Mouse (Mus musculus) E14TG2a.4 (cell line): ENCODE results near the gene Zfp866.

Experiments
- H3K27me3 ChIP-seq: 2 replicates; pipeline ENCODE4 v1.6.1; 2014; ENCODE audit warnings: low read length, control low read depth; ENCODE audit not compliant: insufficient read depth
- H3K36me3 ChIP-seq: 2 replicates; pipeline ENCODE4 v1.6.1; 2014; ENCODE audit warnings: low read length, control low read depth; ENCODE audit not compliant: insufficient read depth
- H3K4me1 ChIP-seq: replicated peaks from 2 replicates; pipeline ENCODE4 v1.6.1; 2014; ENCODE audit warnings: low read depth, low read length, control low read depth
- H3K4me3 ChIP-seq: replicated peaks from 2 replicates; pipeline ENCODE4 v1.5.1; 2014; ENCODE audit warnings: mild to moderate bottlenecking, low read length
- H3K9me3 ChIP-seq: 2 replicates; pipeline ENCODE4 v1.6.1; 2014; ENCODE audit warnings: low read length, control low read depth
- CTCF ChIP-seq: conservative IDR thresholded peaks from 2 replicates; pipeline ENCODE4 v1.5.1; 2014; ENCODE audit warnings: low read length
- NANOG ChIP-seq: IDR thresholded peaks from 2 replicates; pipeline ENCODE4 v1.6.1; 2014; ENCODE audit warnings: borderline replicate concordance, low read length, mixed read lengths
- POU5F1 ChIP-seq: IDR thresholded peaks from 2 replicates; pipeline ENCODE4 v1.6.1; 2014; ENCODE audit warnings: low read length, borderline replicate concordance

The Zfp866 gene

GRCm38 (mm10) chr8:69790773-69791367 is at the start of gene Zfp866, which contains the start of gene Atp13a1:
TSS of gene Zfp866 (minus strand) at chr8:69791178.
TSS of gene Atp13a1 (plus strand) at chr8:69791163.
- no peak for TF ChIP-seq CTCF
- no peak for TF ChIP-seq POU5F1
- peaks cover 40% of the 10 kb centered on the region for H3K4me1 ChIP-seq
- H3K36me3 ChIP-seq = peaks cover 38% of the 10 kb centered on the region
- no peaks in the 10 kb centered on the region for H3K27me3 ChIP-seq
- H3K9me3 ChIP-seq = no peaks in the 10 kb centered on the region
- peak within 1 kb of the TSS; percentile 96 for H3K4me3 ChIP-seq

GRCm38 (mm10) chr8:69837057-69837682 is 46.2 kb upstream of the Zfp866 start:
- no peak for TF ChIP-seq CTCF
- no peak for TF ChIP-seq POU5F1
- TF ChIP-seq NANOG = no peak
- H3K36me3 ChIP-seq = peaks cover 5% of the 10 kb centered on the region; the same call in 1 of the 2 replicates
- H3K4me3 ChIP-seq = no peak overlapping the region
- peaks cover 16% of the 10 kb centered on the region for H3K4me1 ChIP-seq
- H3K9me3 ChIP-seq = no peaks in the 10 kb centered on the region
- H3K27me3 ChIP-seq = no peaks in the 10 kb centered on the region; the same call in 1 of the 2 replicates

GRCm38 (mm10) chr8:69832298-69832853 is 41.4 kb upstream of the Zfp866 start, which contains the start of gene Pbx4:
TSS of gene Pbx4 (plus strand) at chr8:69832491.
- Histone ChIP-seq H3K4me3 (peak within 1 kb of the TSS; percentile 97), H3K36me3 (peaks cover 6% of the 10 kb centered on the region), H3K9me3 (no peaks in the 10 kb centered on the region), H3K27me3 (no peaks in the 10 kb centered on the region; the same call in 1 of the 2 replicates), H3K4me1 (peaks cover 16% of the 10 kb centered on the region)
- TF ChIP-seq POU5F1 = no peak
- TF ChIP-seq NANOG = no peak

GRCm38 (mm10) chr8:69826371-69826770 is 35.4 kb upstream of the Zfp866 start:
- TF ChIP-seq CTCF (no peak), POU5F1 (no peak), NANOG (no peak)
- H3K4me1 ChIP-seq = peaks cover 46% of the 10 kb centered on the region
- peak overlapping the region; percentile 66 for H3K4me3 ChIP-seq
- H3K36me3 ChIP-seq = peaks cover 36% of the 10 kb centered on the region
- peaks cover 13% of the 10 kb centered on the region for H3K27me3 ChIP-seq
- H3K9me3 ChIP-seq = no peaks in the 10 kb centered on the region

- Histone ChIP-seq H3K4me1 (peaks cover 62% of the 10 kb centered on the region), H3K4me3 (peak within 1 kb of the TSS; percentile 83), H3K36me3 (peaks cover 37% of the 10 kb centered on the region), H3K9me3 (no peaks in the 10 kb centered on the region), H3K27me3 (peaks cover 30% of the 10 kb centered on the region)
- no peak for TF ChIP-seq CTCF
- TF ChIP-seq NANOG = no peak
- TF ChIP-seq POU5F1 = no peak
These were observed 31.6 kb upstream of the Zfp866 start, which contains the start of gene Lpar2 for GRCm38 (mm10) chr8:69822386-69823191. TSS of gene Lpar2 (plus strand) at chr8:69822429.

- Histone ChIP-seq H3K27me3 (peaks cover 30% of the 10 kb centered on the region), H3K4me3 (peak overlapping the region; percentile 83), H3K4me1 (peaks cover 60% of the 10 kb centered on the region), H3K9me3 (no peaks in the 10 kb centered on the region), H3K36me3 (peaks cover 31% of the 10 kb centered on the region)
- no peak for TF ChIP-seq NANOG
- no peak for TF ChIP-seq CTCF
- no peak for TF ChIP-seq POU5F1
These were observed 31.0 kb upstream of the Zfp866 start for GRCm38 (mm10) chr8:69821971-69822385.

GRCm38 (mm10) chr8:69820466-69820865 is 29.5 kb upstream of the Zfp866 start:
- Histone ChIP-seq H3K4me3 (peak overlapping the region; percentile 83; the same call in 1 of the 2 replicates), H3K9me3 (no peaks in the 10 kb centered on the region), H3K36me3 (peaks cover 24% of the 10 kb centered on the region), H3K4me1 (peaks cover 58% of the 10 kb centered on the region), H3K27me3 (peaks cover 30% of the 10 kb centered on the region)
- no peak for TF ChIP-seq POU5F1
- no peak for TF ChIP-seq CTCF
- TF ChIP-seq NANOG = no peak

GRCm38 (mm10) chr8:69815396-69815795 is 24.4 kb upstream of the Zfp866 start:
- H3K4me3 ChIP-seq = no peak overlapping the region
- no peak for TF ChIP-seq POU5F1
- no peak for TF ChIP-seq CTCF
- no peak for TF ChIP-seq NANOG
- peaks cover 6% of the 10 kb centered on the region for H3K36me3 ChIP-seq
- no peaks in the 10 kb centered on the region for H3K9me3 ChIP-seq
- H3K4me1 ChIP-seq = peaks cover 37% of the 10 kb centered on the region
- peaks cover 22% of the 10 kb centered on the region for H3K27me3 ChIP-seq
